Mouse (Mus musculus): ENCODE results near the gene Fam213a. TPM values are rescaled to one million over a fixed set of nuclear protein-coding genes. Genes with fewer than 3 reads are reported as not detected.
"Not testable (repeated sequence)": the region's sequence is repeated elsewhere in the genome, so short reads cannot be mapped to it uniquely, and the experiment has no call there.

Fam213a gene
- 62.5 and 66.8 TPM in 2 replicates for polyA plus RNA-seq (2012; rRNA removed)

DNA sequence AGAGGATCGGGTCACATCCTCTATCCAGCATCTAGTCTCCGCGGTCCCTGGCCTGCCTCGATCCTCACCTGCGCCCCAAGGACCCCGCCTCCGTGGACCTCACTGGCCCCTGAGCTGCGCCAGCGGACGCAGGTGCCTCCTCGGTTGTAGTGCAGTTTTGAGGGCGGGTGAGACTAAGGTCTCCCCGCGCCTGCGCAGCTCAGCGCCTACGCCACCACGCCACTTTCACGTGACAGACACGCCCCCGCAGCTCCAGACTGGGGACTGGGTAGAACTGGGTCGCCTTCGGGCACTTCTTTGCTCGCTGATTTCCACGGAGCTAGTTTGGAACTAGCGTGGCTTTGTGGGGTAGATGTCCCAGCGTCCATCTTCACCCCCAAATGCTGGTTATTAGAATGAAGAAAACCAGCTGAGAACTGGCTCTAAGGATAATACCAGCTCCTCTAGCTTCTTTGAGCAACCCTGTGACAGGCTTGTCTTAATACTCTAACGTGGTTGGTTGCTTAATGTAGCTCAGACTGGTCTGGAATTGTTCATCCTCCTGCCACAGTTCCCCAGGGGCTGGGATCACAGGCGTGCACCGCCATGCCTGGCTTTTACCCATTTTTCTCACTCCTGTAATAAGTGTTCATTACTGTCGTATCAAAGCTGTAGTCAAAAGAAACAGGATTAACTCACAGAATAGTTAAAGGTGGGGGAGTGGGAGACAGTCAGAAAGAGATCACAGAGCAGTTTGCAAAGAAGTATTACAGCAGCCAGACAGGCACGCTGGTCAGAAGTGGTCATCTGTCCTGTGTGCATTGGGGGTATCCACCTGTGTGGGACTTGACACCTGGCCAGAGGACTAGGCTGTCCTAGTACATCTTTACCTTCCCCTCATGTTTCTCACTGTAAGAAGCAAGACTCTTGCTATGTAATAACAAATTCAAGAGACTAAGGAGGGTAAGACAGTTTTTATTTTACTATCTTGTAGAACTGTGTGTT, at the start of gene Fam213a:
Gene Fam213a, minus strand, starts transcription at position 159 of the 984 bp plus-strand sequence.
- no peak for DNase-seq (ENCODE audit: low read depth)

DNA sequence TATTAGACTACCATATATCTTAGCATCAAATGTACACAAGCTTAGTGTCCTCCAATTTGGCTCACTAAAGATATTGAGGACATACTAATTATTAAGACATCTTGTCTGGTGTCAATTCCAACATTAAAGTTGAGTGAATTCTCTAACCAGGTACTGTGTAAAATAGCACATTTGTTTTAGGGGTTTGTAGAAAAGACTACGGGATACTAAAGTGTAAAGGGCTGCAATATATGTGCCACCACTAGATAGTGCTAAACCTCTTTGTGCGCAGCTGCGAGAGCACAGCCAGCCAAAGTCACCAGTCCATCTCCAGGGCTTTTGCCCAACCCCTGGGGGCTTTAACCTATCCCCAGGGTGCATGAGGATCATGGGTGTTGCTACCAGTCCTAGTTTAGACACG, 39.6 kb upstream of the Fam213a start:
- DNase-seq (ENCODE audit: low read depth) = not testable (repeated sequence)

DNA sequence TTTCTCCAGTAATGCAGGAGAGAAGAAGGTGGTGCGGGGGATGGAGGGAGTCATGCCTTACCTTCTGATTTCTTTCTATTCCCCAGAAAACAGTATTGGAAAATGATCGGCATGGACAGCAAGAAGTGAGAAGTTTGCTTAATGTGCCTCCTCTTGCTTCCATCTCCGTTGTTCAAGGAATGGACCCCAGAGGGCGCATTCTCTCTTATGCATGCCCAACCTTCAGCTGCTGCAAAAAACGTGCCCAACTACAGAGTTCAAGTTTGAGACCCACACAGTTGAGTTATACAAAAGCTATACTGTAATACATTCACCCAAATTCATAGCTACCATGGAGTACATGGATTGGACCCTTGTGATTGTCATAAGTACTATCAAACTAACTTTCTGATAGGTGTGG, 38.9 kb upstream of the Fam213a start:
- DNase-seq (ENCODE audit: low read depth) = no peak

DNA sequence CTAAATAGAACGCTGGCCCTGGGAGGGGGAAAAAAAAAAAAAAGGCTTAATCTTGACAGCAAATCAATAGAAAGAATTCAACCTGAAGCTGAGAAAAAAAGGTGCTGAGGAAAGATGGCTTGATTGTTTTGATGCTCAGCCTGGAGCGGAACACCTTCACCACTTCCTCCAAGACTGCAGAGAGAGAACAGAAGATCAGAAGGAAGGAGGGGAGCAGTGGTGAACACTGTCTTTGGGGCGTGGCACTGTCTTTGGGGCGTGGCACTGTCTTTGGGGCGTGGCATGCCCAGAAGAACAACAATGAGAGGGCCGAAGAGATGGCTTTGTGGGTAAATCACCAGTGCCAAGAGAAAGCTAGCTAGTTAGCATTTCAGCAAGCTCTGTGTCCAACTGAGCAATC, 36.9 kb upstream of the Fam213a start:
- no peak for DNase-seq (ENCODE audit: low read depth)

DNA sequence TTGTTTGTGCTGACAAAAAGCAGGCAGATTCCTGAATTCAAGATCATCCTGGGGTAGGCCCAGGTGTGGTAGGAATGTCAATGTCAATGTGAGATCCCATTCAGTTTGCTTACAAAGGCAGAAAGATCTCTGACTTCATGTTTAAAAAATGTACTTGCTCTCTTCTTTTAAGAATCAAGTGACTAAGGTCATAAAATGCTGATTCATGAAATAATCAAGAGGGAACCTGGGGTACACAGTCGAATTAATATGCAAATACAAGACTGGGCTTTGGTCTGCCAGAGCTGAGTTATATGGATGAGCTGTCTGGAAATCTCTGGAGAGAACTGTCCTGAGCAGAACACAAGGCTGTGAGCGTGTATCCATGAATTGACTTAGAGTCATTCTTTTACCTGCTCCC, 33.8 kb upstream of the Fam213a start:
- no peak for DNase-seq (ENCODE audit: low read depth)

DNA sequence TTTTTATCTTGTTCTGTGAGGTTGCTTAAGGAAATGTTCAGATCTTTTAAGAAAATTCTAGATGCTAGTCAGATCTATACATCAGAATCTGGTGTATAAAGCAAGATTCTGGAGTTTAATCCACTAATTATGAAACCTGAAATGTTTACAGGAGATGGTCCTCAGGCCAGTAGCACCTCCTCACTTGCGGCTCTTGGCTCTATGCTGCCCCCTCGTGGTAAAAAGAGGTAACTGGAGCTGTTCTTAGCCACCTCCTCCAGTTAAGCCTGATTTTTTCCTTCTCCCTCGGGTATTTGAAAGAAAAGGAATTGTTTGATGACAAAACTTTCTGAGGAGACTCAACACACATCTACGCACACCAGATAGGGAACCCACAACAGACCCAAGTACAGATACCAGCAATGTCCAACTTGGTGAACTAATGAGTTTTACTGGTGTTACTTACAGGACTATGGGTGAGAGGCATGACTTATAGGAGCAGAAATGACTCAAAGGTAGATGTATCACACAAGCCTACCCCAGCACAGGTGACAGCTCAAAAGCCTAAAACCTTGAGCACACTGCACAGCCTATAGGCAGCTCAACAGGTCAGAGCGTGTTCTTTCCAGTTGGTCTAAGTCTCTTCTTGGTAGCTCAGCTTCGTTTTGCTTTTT, 21.7 kb upstream of the Fam213a start:
- no peak for DNase-seq (ENCODE audit: low read depth)

DNA sequence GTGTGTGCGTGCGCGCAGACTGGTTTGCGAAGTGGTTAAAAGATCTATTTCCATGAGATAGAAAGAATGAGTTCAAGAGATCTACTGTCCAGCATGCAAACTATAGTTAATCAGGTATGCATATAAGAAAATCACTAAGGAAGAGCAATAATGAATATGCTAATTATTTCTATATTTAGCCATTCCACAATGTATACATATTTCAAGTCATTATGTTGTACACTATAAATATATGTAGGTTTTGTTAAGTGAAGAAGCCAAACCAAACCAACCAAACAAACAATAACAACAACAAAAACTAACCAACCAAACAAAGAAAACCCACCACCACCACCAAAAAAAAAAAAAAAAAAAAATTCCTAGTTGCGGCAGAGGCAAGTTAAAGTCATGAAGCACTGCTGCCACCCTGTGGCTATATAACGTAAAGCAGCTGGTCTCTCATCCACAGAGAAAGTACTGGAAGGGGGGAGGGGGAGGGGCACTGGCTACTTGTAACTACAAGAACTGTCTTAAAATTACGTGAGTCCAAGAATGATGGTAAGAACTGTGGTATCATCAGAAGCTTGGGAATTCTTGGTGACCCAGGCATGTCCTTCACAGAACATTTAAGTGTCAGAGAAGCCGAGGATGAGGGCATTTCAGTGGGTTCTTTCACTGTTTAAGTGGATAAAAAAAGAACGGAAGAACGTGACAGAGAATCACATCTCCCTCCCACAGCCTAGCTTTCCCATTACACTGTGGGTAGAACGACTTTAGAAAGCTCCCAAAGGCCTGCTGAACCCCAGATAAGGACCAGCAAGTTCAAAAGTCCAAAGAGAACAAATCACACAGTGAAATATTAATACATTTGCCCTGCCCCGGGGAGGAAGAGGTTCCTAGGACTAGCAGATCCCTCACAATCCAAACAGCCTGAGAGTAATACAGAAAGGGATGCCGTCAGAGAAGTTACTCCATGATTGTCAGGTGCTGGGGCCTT, 19.8 kb upstream of the Fam213a start:
- DNase-seq (ENCODE audit: low read depth) = no peak

DNA sequence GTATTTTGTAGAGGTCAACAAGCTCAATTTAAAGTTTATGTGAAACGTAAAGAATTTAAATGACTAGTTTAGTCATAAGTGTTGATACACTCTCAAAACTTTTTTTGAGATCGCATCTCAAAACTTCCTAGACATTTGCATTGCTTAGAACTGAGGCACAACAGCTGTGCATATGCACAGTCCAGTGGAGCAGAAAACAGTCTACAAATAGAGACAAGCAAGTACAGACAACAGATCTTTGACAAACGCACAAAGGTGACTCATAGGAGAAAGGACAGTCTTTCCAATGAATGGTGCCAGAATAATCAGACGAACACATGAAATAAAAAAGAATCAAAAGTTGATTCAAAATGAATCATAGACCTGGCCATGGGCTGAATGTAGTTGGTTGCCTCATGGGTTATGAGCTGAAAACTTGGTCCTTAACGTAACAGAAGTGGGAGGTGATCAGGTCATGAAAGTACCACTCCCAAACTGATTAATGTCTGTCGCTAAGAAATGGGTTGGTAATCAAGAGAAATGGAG, 17.5 kb upstream of the Fam213a start:
- no peak for DNase-seq (ENCODE audit: low read depth)

DNA sequence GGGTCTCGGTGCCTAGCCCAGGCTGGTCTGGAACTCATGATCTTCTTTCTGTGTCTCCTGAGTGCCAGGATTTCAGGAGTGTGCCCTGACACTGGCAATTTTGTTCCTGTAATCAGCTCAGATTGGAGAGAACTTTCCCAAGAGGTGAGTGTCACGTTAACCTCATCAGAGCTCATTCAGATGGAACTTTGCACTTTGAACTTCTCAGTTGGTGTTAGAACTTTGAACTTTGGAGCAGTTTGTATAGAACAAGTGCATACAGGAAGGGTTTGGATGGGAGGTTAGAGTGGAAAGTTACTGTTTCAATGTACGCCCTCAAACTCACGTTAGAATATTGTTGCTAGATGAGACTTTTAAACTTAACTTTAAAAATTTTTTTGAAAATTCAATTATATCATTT, 15.7 kb upstream of the Fam213a start:
- DNase-seq (ENCODE audit: low read depth) = no peak

DNA sequence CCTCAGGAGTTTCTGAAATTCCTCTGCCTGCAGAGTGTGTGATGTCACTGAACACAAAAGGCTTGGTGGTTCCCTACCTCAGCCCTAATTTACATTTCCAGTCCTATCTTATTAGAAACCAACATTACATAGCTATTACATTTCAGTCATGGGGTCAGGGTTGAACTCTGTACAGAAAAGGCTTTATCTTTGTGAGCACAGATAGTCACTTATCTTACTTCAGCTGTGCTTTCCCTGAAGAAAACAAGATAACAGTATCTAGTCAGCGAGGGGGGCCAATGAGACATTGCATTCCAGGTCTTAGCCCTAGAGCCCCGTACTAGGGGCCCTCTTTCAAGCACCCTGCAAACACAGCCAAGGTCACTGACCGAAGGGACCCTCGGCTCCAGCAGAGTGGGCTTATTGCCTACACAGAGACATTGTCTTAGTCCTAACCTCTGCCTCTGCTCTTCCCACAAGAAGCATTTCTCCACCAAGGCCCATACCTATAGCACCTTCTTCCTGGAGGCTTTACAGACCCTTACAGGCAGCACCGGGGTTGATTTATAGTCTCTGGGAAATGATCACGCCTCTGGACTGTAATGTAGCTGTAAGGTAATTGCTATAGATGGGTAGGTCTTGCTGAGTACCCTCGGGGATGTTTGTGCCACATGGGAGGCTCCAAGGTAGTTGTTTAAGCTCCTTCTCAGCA, 12.2 kb upstream of the Fam213a start:
- no peak for DNase-seq (ENCODE audit: low read depth)

DNA sequence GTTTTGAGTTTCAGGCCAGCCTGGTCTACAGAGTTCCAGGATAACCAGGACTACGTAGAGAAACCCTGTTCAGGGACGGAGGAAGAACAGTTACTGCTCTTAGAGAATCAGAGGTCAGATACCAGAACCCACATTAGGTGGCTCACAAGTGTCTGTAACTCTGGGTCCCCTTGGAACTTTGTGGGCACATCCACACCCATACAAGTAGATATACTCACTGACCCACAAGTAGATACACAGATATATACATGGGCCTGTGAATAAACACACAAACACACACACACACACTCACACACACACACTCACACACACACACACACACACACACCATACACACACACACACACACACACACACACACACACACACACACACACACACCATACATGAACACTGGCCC, 11.5 kb upstream of the Fam213a start:
- DNase-seq (ENCODE audit: low read depth) = no peak

DNA sequence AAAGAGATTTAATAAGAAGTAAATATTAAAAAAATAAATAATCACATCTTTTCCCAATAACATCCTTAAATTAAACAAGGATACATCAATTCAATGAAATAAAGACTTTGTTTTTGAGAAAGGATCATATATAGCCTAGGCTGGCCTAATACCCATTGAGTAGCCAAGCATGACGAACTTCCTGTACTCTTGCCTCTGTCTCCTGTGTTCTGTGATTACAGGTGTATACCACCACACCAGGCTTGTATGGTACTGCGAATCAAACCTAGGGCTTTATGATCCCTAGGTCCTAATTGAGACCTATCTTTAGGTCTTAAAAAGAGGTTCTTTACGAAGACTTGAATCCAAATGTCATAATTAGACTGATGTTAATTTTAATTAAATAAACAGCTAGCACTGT, 7.7 kb upstream of the Fam213a start:
- DNase-seq (ENCODE audit: low read depth) = no peak

DNA sequence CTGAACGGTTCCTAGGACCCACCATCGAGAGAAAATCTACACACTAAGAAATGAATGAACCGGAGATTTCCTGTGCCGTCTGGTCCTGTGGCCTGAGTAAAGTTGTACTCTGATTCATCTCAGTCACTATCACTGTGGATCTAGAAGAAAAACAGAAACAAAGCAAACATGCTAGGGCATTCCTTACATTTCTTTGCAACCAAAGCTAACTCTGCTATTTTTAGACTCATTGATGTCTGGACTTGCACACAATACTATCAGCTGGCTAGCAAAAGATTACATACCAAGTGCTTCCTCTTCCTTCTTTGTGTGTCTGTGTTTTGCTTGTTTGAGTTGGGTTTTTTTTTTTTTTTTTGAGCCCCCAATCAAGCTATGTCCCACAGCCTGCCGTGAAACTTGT, 3.9 kb upstream of the Fam213a start:
- DNase-seq (ENCODE audit: low read depth) = no peak

DNA sequence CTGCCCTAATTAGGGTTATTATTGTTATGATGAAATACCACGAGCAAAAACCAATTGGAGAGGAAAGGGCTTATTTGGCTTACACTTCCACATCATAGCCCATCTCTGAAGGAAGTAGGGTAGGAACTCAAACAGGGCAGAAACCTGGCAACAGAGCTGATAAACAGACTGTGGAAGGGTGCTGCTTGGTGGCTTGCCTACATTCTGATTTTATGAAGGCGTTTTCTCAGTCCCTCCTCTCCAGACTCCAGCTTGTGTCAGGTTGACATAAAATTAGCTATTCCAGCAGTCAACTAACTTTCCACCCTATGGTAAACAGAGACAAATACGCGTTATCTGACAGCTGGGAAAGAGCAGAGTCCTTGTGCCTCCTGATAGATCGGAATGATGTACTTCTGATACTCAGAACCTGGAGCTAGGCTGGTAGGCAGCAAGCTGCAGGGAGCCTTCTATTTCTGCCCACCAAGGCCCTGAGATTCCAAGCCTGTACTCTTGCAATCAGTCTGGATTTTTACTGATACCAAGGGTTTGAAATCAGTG, 1.2 kb upstream of the Fam213a start:
- DNase-seq (ENCODE audit: low read depth) = no peak

DNA sequence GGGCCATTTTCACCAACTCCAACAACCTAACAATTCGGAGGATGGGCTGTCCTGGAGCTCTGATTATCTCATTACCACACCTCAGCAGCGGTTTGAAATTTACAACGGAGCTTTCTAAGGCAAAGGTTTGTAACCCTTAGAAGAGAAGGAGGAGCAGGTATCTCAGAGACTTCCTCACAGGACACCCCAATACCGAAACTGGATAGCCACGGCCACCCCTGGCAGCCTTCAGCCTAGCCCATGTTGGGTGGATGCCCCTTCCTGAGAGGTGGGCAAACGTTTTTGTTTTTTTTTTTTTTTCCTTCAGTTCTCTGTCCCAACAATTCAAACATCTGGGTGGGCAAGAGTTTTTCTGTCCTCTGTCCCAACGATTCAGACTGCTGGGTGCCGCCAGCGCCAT, 445 bp downstream of the Fam213a start:
- DNase-seq (ENCODE audit: low read depth) = no peak

DNA sequence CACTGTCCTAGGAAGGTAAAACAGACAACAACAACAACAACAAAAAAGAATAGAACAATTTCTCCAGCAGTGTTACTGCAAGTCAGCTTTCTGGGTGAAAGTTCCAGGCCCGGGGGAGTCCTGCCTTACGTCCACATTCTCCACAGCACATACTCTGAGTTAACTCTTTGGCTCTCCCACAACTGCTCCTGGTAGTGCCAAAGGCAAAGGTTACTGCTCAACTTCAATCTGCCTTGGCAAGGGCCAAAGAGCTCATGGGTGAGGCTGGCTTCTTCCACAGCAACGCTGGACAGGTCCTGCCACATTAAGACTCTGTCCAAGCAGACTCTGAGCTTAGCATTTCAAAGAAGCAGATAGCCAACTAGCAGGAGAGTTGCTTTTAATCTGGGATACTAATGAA, 1.7 kb downstream of the Fam213a start:
- DNase-seq (ENCODE audit: low read depth) = no peak

DNA sequence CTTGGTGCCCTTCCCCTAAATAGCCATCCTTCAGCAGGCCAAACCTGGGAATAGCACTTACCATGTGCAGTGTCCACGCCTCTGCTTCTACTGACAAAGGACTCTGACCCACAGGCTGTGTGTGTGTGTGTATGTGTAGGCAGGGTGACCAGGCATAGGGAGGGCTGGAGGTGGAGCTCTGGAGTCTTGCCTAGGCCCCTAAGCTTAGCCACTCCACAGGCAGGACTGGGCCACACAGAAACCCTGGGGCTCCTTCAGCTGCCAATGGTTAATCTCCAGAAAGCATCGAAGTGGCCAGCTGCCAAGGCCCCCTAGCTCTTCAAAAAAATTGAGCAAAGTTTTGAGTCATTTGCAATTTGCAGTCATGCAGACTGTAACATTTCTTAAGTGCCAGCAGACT, 5.5 kb downstream of the Fam213a start:
- no peak for DNase-seq (ENCODE audit: low read depth)

DNA sequence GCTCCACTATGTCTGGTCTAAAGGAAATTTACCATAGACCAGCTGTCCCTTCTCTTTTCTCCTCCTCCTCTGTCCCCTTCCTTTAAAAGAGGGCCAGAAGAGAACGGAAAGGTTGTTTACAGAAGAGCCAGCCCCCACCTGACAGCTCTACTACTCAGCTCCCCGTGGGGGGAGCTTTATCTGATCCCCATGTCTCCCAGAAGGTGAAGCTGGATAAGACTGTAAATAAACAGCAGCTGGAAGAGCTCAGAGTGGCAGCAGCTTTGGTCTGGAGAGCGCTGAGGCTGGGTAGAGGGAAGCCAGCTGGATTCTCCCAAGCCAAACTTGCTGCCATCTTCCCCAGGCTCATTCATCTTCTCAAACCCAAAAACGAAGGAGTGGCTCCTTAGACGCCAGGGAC, 5.9 kb downstream of the Fam213a start:
- no peak for DNase-seq (ENCODE audit: low read depth)

DNA sequence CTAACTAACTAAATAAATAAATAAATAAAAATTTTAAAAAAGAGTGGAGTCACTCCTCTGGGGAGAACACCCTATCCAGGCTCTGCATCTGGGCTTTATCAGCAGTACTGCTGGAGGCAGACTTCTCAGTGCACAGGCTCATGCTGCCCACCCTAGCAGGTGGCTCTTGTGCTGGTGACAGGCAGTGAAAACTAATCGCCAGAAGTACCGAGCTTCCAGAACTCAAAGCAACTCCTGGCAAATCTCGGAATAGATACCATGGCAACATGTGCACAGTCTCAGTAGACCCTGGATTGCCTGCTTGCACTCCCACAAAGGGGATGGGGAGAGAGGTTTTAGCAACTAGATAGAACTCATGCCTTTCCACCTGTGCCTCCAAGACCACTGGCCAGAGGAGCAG, 6.7 kb downstream of the Fam213a start:
- no peak for DNase-seq (ENCODE audit: low read depth)

DNA sequence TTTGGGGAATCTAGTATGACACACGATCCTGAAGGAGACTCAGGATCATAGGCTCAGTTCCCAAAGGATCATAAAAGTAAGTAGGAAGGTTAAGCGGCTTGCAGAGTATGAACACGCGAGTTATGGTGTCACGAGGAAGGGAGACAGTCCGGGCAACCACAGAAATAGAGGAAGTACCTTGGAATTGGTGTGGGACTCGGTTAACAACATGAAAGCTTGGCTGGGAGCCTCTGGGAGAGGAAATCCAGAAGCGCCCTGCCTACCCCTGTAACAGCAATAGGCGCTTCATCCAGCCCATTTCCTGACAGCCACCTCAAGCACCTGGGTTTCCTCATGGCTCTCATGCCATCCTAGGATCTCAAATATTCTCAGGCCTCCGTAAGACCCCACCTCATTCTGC, 7.3 kb downstream of the Fam213a start:
- no peak for DNase-seq (ENCODE audit: low read depth)

DNA sequence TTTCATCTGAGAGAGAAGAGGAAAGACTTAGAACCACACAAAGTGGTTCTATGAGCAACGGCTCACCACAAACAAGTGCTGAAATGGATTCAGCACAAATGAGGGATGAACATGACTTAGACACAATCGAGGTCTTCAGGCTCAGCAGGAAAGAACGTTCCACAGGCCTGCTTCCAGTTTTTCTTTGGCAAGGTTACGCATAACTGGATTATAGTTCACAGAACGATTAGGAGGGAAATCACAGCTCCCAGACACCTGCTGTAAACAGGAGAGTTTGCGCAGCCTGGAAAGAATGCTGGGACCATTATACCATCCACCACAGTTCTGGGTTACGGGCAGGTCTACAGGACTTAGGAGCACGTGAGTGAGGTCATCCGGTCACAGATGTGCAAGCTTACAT, 7.9 kb downstream of the Fam213a start:
- no peak for DNase-seq (ENCODE audit: low read depth)
